Mouse (Mus musculus) midbrain, postnatal 0 days (tissue): ENCODE data around the gene Fam180a. TPM values are rescaled to one million over a fixed set of nuclear protein-coding genes. Genes with fewer than 3 reads are reported as not detected.
A peak's percentile ranks its signal among the peaks of the same experiment; 100 is the strongest.
"Not testable (repeated sequence)": the region's sequence is repeated elsewhere in the genome, so short reads cannot be mapped to it uniquely, and the experiment has no call there.

ENCODE experiments used
- ATAC-seq: fragments of 200-750 bp; cut with Nextera tagmentation; 2 replicates; pipeline ENCODE4 v1.8.0; 2017; ENCODE audit warnings: moderate number of reproducible peaks, mild to moderate bottlenecking, moderate TSS enrichment, moderate library complexity; ENCODE audit not compliant: low FRiP score
- DNase-seq: peaks from one replicate; pipeline ENCODE4 v3.0.0-alpha.2; 2015; ENCODE audit warnings: low spot score
- H3K27ac ChIP-seq: fragments of 300-500 bp; sonication (generic); 2 replicates; pipeline ENCODE4 v1.5.1; 2014; ENCODE audit warnings: low read depth, mild to moderate bottlenecking, low read length, mixed read lengths
- H3K27me3 ChIP-seq: fragments of 300-500 bp; sonication (generic); 2 replicates; pipeline ENCODE4 v1.6.1; 2014; ENCODE audit warnings: low read length, control low read depth, mixed read lengths; ENCODE audit not compliant: insufficient read depth
- H3K36me3 ChIP-seq: fragments of 300-500 bp; sonication (generic); 2 replicates; pipeline ENCODE4 v1.6.1; 2014; ENCODE audit warnings: low read length, control low read depth, mixed read lengths; ENCODE audit not compliant: insufficient read depth
- H3K4me1 ChIP-seq: fragments of 300-500 bp; sonication (generic); 2 replicates; pipeline ENCODE4 v1.6.1; 2014; ENCODE audit warnings: mild to moderate bottlenecking, control low read depth, antibody characterized with exemption, low read length, mixed read lengths; ENCODE audit not compliant: insufficient read depth
- H3K4me2 ChIP-seq: fragments of 300-500 bp; sonication (generic); 2 replicates; pipeline ENCODE4 v1.6.1; 2014; ENCODE audit warnings: low read depth, mild to moderate bottlenecking, low read length, mixed read lengths; ENCODE audit not compliant: poor library complexity, severe bottlenecking
- H3K4me3 ChIP-seq: fragments of 300-500 bp; sonication (generic); 2 replicates; pipeline ENCODE4 v1.5.1; 2014; ENCODE audit warnings: low read depth, mild to moderate bottlenecking, low read length, moderate library complexity
- H3K9ac ChIP-seq: fragments of 300-500 bp; sonication (generic); replicated peaks from 2 replicates; pipeline ENCODE4 v1.6.1; 2014; ENCODE audit warnings: mild to moderate bottlenecking, low read length, moderate library complexity, mixed read lengths; ENCODE audit not compliant: poor library complexity, severe bottlenecking
- H3K9me3 ChIP-seq: fragments of 300-500 bp; sonication (generic); 2 replicates; pipeline ENCODE4 v1.6.1; 2016; ENCODE audit warnings: low read length, control low read depth
- CTCF ChIP-seq: IDR thresholded peaks from 2 replicates; pipeline ENCODE4 v1.5.1; 2016; ENCODE audit warnings: antibody characterized with exemption, mild to moderate bottlenecking
- WGBS: fragments of 180-500 bp; shearing (Covaris S2); extraction: QIAGEN DNeasy Blood & Tissue Kit; methylation state at CpG from one replicate; pipeline ENCODE4 v1.1.7; 2014; 5-methylcytosine and 5-hydroxymethylcytosine counted together
- polyA plus RNA-seq: library from polyadenylated mRNA; unstranded; fragments of >200 nt; fragmentation: Nextera tagmentation; extraction: Ambion mirVana; gene quantifications from 2 replicates; pipeline ENCODE4 v1.2.1, GENCODE M21; 2015
- total RNA-seq: library from RNA; depleted of rRNA; stranded (reverse); fragments of >200 nt; gene quantifications from 2 replicates; pipeline ENCODE4 v1.2.3, GENCODE M21; 2014; rRNA removed

The Fam180a gene
- total RNA-seq (4.2 and 7.3 TPM in 2 replicates), polyA plus RNA-seq (4.6 and 5.6 TPM in 2 replicates)

DNA sequence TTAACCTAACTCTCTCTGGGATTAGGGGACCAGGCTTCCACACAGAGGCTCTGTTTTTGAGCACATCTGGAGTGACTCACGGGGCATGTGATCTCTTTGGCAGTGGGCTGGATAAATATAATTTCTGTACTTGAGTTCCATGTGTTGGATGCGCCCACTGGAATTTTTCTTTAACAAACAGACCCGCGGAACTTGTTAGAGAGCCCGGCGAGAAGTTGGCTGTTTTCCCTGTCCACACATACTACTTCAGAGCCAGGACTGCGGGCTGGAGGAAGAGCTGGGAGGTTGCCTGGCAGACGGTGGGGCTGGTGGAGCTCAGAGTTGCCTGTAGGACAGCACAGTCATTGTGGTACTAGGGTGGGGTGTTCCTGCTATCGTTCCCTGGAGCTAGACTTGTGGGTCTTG, at the start of gene Fam180a:
TSS of gene Fam180a (minus strand) at position 31 of the 405 bp plus-strand sequence.
- peak; percentile 17 for DNase-seq
- Histone ChIP-seq H3K36me3 (no peaks in the 10 kb centered on the region), H3K4me3 (no peak within 1 kb of the TSS), H3K4me1 (no peaks in the 10 kb centered on the region), H3K27ac (no peak within 1 kb of the TSS), H3K4me2 (no peak within 1 kb of the TSS), H3K9ac (no peak within 1 kb of the TSS), H3K9me3 (no peaks in the 10 kb centered on the region), H3K27me3 (no peaks in the 10 kb centered on the region)
- 70% methylated on average over 9 of the region's 9 CpGs for WGBS
- ATAC-seq, result no peak
- TF ChIP-seq CTCF, result no peak

DNA sequence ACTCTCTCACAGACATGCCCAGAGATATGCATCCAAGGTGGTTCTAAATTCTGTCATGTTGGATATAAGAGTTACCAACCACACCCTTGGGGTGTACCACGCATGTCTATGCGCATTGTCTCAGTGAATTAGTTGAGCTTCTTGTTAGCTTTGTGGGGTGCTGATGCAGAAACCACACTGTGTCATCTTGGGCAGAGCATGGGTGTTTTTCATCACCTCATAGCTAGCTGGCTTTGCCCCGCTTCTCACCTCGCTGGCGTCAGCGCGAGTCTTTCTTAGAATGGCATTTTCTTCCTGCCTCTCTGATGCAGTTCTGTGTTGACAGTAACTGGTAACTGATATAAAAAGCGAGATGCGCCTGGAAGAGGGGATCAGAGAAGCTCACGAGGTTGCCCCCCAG, 48.1 kb upstream of the Fam180a start:
- Histone ChIP-seq H3K27me3 (no peaks in the 10 kb centered on the region), H3K4me1 (no peaks in the 10 kb centered on the region), H3K4me2 (no peak overlapping the region), H3K27ac (no peak overlapping the region), H3K4me3 (no peak overlapping the region), H3K9ac (no peak overlapping the region), H3K9me3 (no peaks in the 10 kb centered on the region), H3K36me3 (no peaks in the 10 kb centered on the region)
- 90% methylated on average over 10 of the region's 10 CpGs for WGBS
- no peak for TF ChIP-seq CTCF
- no peak for ATAC-seq
- DNase-seq, result no peak

DNA sequence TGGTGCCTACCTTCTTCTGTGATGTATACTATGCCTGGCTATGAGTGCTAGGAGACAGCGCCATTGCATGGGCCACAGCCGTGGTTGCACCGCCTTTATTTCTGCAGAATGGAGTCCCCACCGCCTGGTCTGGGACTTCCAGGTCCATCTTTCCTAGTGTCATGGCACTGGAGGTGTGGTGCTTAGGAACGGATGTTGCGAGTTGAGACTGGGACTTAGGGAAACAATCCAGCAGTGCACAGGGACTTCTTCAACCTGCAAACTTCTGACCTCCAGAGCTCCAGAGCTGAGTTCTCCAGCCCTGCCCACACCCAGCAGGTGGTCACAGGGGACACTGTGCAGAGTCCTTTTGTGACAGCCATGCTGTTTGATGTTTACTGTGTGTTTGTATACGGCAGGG, 44.4 kb upstream of the Fam180a start:
- Histone ChIP-seq H3K27ac (no peak overlapping the region), H3K27me3 (no peaks in the 10 kb centered on the region), H3K9me3 (no peaks in the 10 kb centered on the region), H3K36me3 (no peaks in the 10 kb centered on the region), H3K9ac (no peak overlapping the region), H3K4me2 (no peak overlapping the region), H3K4me1 (no peaks in the 10 kb centered on the region), H3K4me3 (no peak overlapping the region)
- DNase-seq, result no peak
- TF ChIP-seq CTCF, result no peak
- 94% methylated on average over 7 of the region's 7 CpGs for WGBS
- no peak for ATAC-seq

DNA sequence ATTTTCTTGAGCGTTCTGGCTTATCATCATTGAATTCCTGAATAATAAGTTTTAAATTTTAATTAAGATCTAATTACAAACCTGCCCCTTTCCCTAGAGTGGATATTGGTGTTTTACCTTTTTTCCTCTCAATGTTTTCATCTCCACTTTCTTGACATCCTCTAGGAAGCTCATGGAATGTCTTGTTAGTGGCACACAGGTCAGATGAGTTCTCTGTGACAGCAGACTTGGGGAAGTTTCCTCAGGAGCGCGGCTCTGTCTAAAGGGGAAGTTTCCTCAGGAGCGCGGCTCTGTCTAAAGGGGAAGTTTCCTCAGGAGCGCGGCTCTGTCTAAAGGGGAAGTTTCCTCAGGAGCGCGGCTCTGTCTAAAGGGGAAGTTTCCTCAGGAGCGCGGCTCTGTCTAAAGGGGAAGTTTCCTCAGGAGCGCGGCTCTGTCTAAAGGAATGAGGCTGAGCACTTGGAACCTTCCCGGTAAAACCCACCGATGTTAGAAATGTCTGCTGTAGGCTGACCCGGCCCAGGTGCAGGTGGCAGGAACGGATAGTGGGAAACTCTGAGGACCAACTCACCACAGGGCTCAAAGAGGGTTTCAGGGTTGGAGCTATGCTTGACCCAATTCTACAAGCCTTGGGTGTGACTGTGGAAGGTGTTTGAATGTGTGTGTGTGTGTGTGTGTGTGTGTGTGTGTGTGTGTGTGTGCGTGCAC, 43.8 kb upstream of the Fam180a start:
- WGBS, result 91% methylated on average over 14 of the region's 18 CpGs

DNA sequence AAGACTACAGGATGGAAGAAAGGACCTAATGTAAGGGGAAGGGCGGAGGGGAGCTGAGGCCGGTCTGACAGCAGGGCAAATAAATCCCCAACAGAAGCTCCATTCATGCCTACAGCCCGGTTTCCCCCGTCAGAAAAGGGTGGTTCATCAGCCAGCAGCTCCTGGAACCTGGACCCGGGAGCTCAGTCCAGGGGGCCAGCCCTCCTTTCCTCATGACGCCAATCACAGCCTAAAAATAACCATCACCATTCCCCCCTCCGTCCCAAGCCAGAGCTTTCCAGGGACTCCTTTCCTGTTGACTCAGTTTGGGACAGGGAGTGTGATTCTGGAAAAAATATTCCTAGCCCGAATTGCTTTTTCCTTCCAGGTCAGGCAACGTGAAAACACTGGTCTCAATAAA, 36.7 kb upstream of the Fam180a start:
- TF ChIP-seq CTCF, result no peak
- ATAC-seq (no peak), DNase-seq (no peak)
- no peak overlapping the region for H3K27ac ChIP-seq
- no peaks in the 10 kb centered on the region for H3K36me3 ChIP-seq
- no peak overlapping the region for H3K4me3 ChIP-seq
- no peak overlapping the region for H3K4me2 ChIP-seq
- no peaks in the 10 kb centered on the region for H3K27me3 ChIP-seq
- H3K9me3 ChIP-seq, result no peaks in the 10 kb centered on the region
- no peak overlapping the region for H3K9ac ChIP-seq
- WGBS, result 67% methylated on average over 9 of the region's 9 CpGs
- no peaks in the 10 kb centered on the region for H3K4me1 ChIP-seq

More for the DNA sequence above, 43.8 kb upstream of the Fam180a start:
- DNase-seq, H3K27ac ChIP-seq, H3K9ac ChIP-seq, H3K27me3 ChIP-seq, H3K36me3 ChIP-seq, H3K4me3 ChIP-seq, H3K4me2 ChIP-seq, H3K9me3 ChIP-seq, H3K4me1 ChIP-seq, ATAC-seq: not testable (repeated sequence)

DNA sequence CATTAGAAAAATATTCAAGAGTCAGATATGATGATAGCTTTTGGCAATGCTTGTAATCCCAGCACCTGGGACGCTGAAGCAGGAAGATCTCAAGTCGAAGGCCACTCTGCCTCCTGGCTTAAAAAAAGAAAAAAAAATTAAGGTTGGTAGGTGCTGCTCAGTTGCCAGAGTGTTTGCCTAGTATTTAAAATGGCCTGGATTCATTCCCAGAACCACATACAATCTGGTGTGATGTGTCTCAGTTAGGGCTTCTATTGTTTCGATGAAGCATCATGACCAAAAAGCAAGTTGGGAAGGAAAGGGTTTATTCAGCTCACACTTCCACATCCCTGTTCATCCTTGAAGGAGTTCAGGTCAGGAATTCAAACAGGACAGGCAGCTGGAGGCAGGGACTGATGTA, 29.4 kb upstream of the Fam180a start:
- H3K9me3 ChIP-seq, result no peaks in the 10 kb centered on the region
- no peak for DNase-seq
- ATAC-seq, result no peak
- H3K4me2 ChIP-seq, result no peak overlapping the region
- WGBS, result 86% methylated on average over 3 of the region's 3 CpGs
- H3K36me3 ChIP-seq, result no peaks in the 10 kb centered on the region
- no peak overlapping the region for H3K4me3 ChIP-seq
- no peak overlapping the region for H3K9ac ChIP-seq
- no peak for TF ChIP-seq CTCF
- no peaks in the 10 kb centered on the region for H3K27me3 ChIP-seq
- no peak overlapping the region for H3K27ac ChIP-seq
- no peaks in the 10 kb centered on the region; the same call in 1 of the 2 replicates for H3K4me1 ChIP-seq
